Mouse (Mus musculus) embryonic fibroblast, embryonic 13.5 days (primary cell): ENCODE data around the gene Zfp286.

Source experiments
- CTCF ChIP-seq: IDR thresholded peaks from 2 replicates; pipeline ENCODE4 v1.5.1; 2011; ENCODE audit warnings: mild to moderate bottlenecking, control low read depth, low read length, moderate library complexity, borderline replicate concordance; ENCODE audit not compliant: insufficient read depth
- POLR2A ChIP-seq: IDR thresholded peaks from 2 replicates; pipeline ENCODE4 v1.6.1; 2011; ENCODE audit warnings: low read depth, mild to moderate bottlenecking, control low read depth, low read length, moderate library complexity

DNA sequence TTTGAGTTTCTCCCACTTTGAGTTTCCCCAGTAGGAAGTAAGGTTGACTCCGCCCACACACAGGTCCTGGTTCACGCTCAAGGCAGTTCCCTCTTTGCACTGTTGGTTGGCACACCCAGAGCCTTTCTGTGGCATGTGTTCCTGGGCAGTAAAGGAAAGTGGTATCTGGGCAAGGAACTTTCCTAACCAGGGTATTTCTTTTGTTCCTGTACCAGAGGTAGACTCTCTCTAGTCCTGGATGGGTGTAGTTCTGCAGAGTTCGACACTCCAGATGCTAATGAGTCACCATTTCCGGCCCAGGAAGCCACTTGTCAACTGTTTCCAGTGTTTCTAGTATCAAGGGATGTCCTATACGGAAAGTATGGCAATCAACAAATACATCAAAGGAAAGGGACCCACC is 32.6 kb upstream of the Zfp286 start:
- TF ChIP-seq CTCF (no peak), POLR2A (no peak)
